14 mouse cellular contexts compared by ENCODE assay signal in genomic region chr2:51072346-51072885, GRCm38 (mm10).
DNase-seq lines count a peak whose midpoint lies in the region; ATAC-seq and TF ChIP-seq lines count a peak whose summit lies in the region.
"Had no signal": no experiment of that assay in that cellular context is flagged by ENCODE, and none has a peak within 500 bp of the region (broad histone marks: within the 10 kb centered on the region; RNA-seq: fewer than 3 reads in every experiment).

No protein-coding gene starts in this region.

- ATAC-seq in lung, embryonic 15.5 days (ENCODE audit: borderline replicate concordance, extremely low read depth, low FRiP score, low TSS enrichment): no peak
- no peak for ATAC-seq in heart, embryonic 15.5 days (replicated peaks; ENCODE audit: insufficient number of reproducible peaks, insufficient read depth, low FRiP score, low read depth)
- ATAC-seq in stomach, embryonic 15.5 days (ENCODE audit: insufficient read depth, low FRiP score, low read depth): no peak
- ATAC-seq in erythroblast, adult 5-6 weeks (replicated peaks; ENCODE audit: low FRiP score, poor library complexity, severe bottlenecking): no peak

- H3K27ac ChIP-seq in lung, embryonic 15.5 days: no peak overlapping the region
- no peak overlapping the region for H3K27ac ChIP-seq in heart, embryonic 15.5 days
- H3K27ac ChIP-seq in stomach, embryonic 15.5 days: no peak overlapping the region
- H3K27ac ChIP-seq: forebrain, embryonic 10.5 days; liver, embryonic 15.5 days had no signal

- no peaks in the 10 kb centered on the region for H3K27me3 ChIP-seq in lung, embryonic 15.5 days
- H3K27me3 ChIP-seq in heart, embryonic 15.5 days: no peaks in the 10 kb centered on the region
- H3K27me3 ChIP-seq in stomach, embryonic 15.5 days (replicated peaks): no peaks in the 10 kb centered on the region
- H3K27me3 ChIP-seq: liver, embryonic 15.5 days had no signal

- no peak overlapping the region for H3K9ac ChIP-seq in lung, embryonic 15.5 days
- H3K9ac ChIP-seq in heart, embryonic 15.5 days: no peak overlapping the region
- no peak overlapping the region for H3K9ac ChIP-seq in stomach, embryonic 15.5 days
- H3K9ac ChIP-seq: liver, embryonic 15.5 days had no signal

- no peaks in the 10 kb centered on the region for H3K9me3 ChIP-seq in lung, embryonic 15.5 days
- no peaks in the 10 kb centered on the region for H3K9me3 ChIP-seq in heart, embryonic 15.5 days (replicated peaks)
- H3K9me3 ChIP-seq in stomach, embryonic 15.5 days: no peaks in the 10 kb centered on the region
- H3K9me3 ChIP-seq: forebrain, embryonic 10.5 days; liver, embryonic 15.5 days had no signal

- intact Hi-C loops in heart, postnatal 10 days (cut with DNase I): no loop called here

- H3K4me1 ChIP-seq in lung, embryonic 15.5 days: peaks cover 3% of the 10 kb centered on the region; the same call in 1 of the 2 replicates
- no peaks in the 10 kb centered on the region; the same call in 1 of the 2 replicates for H3K4me1 ChIP-seq in lung, adult 2 months (ENCODE audit: control insufficient read depth, insufficient read depth, low read length)
- H3K4me1 ChIP-seq in heart, embryonic 15.5 days (replicated peaks): peaks cover 6% of the 10 kb centered on the region
- no peaks in the 10 kb centered on the region for H3K4me1 ChIP-seq in stomach, embryonic 15.5 days
- H3K4me1 ChIP-seq: liver, embryonic 15.5 days had no signal

- 16% methylated on average over 6 of the region's 6 CpGs for WGBS in lung, embryonic 15.5 days
- 25% methylated on average over 6 of the region's 6 CpGs for WGBS in lung, adult 2 months
- WGBS in heart, embryonic 15.5 days: 21% methylated on average over 6 of the region's 6 CpGs
- 22% methylated on average over 6 of the region's 6 CpGs for WGBS in stomach, embryonic 15.5 days

- TF ChIP-seq POLR2A in lung, adult 2 months (IDR thresholded peaks at IDR 0.05; ENCODE audit: borderline replicate concordance, extremely low read depth, low read depth, low read length): no peak

- H3K4me3 ChIP-seq in lung, embryonic 15.5 days: no peak overlapping the region
- no peak overlapping the region for H3K4me3 ChIP-seq in lung, adult 2 months (replicated peaks; ENCODE audit: extremely low read depth, low read depth, low read length)
- H3K4me3 ChIP-seq in heart, embryonic 15.5 days: no peak overlapping the region
- H3K4me3 ChIP-seq in stomach, embryonic 15.5 days (replicated peaks): no peak overlapping the region
- H3K4me3 ChIP-seq: forebrain, embryonic 10.5 days; liver, embryonic 15.5 days; myocyte had no signal

- peak; percentile 78 for DNase-seq in heart, adult 11 months
- no peak for DNase-seq in heart, postnatal 10 days
- DNase-seq in lung, adult 2 months: no peak
- DNase-seq in frontal cortex, adult 2 months (ENCODE audit: extremely low spot score in 1 of 2, low spot score in 1 of 2): no peak
- DNase-seq: cerebellum, postnatal 36 days; right cerebral cortex, adult 18-20 months; thymus, adult 18-20 months had no signal

- H3K4me2 ChIP-seq in lung, embryonic 15.5 days: peak overlapping the region; percentile 23; the same call in 1 of the 2 replicates
- H3K4me2 ChIP-seq in heart, embryonic 15.5 days: peak overlapping the region; percentile 39
- peak overlapping the region; percentile 25; the same call in 1 of the 2 replicates for H3K4me2 ChIP-seq in stomach, embryonic 15.5 days
- H3K4me2 ChIP-seq: liver, embryonic 15.5 days had no signal

- H3K36me3 ChIP-seq in lung, embryonic 15.5 days: no peaks in the 10 kb centered on the region
- H3K36me3 ChIP-seq in heart, embryonic 15.5 days: no peaks in the 10 kb centered on the region
- H3K36me3 ChIP-seq in stomach, embryonic 15.5 days: no peaks in the 10 kb centered on the region
- H3K36me3 ChIP-seq: forebrain, embryonic 10.5 days; liver, embryonic 15.5 days had no signal

- TF ChIP-seq CTCF in lung, adult 2 months (IDR thresholded peaks at IDR 0.05; ENCODE audit: insufficient read depth, low read length): no peak
